Mouse (Mus musculus): ENCODE data around the gene 1700122O11Rik. TPM values are rescaled to one million over a fixed set of nuclear protein-coding genes. Genes with fewer than 3 reads are reported as not detected.

Gene 1700122O11Rik
- not detected in 2 replicates for polyA plus RNA-seq (2015; fragmentation: Nextera tagmentation; extraction: Ambion mirVana)

DNA sequence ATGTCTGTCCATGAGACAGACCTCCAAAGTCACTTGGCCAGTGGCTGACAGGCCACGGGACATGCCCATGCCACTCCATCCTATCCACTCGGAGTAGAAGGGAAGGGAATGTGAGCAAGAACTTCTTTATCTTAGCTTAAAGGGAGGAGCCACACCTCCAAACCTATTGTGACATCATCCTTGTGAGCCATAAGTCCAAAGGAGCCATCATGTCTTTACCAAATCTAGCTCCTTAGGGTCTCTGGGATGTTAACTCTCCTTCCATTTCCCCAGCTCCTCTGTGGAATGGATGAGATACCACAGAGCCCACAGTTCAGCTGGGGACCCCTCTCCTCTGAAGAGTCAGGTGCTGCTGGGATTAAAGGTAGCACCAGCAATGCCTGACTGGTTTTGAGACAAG lies at the start of gene 1700122O11Rik:
Gene 1700122O11Rik, minus strand, starts transcription at position 101 of the 400 bp plus-strand sequence.
- Histone ChIP-seq H3K27me3 (peaks cover 58% of the 10 kb centered on the region), H3K36me3 (no peaks in the 10 kb centered on the region), H3K4me1 (replicated peaks) (peaks cover 26% of the 10 kb centered on the region), H3K4me3 (no peak within 1 kb of the TSS), H3K9ac (no peak within 1 kb of the TSS), H3K4me2 (no peak within 1 kb of the TSS), H3K9me3 (no peaks in the 10 kb centered on the region), H3K27ac (replicated peaks) (no peak within 1 kb of the TSS)
- whole genome bisulfite sequencing: 93% methylated on average over 2 of the region's 2 CpGs
- no peak for ATAC-seq (ENCODE audit: low read depth)

DNA sequence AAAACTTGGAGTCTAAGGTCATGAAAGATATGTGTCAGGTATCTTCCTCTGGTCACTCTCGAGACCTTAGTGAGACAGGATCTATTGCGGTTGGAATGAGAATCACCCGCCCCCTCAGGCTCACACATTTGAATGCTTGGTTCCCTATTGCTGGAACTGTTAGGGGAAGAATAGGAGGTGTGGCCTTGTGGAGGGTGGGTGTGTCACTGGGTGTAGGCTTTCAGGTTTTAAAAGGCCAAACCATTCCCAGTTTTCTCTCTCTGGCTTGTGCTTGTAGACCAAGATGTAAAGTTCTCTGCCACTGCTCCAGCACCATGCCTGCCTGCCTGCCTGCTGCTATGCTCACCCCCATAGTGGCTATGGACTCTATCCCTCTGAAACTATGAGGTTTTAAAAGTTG lies 42.5 kb upstream of the 1700122O11Rik start:
- Histone ChIP-seq H3K9ac (no peak overlapping the region), H3K4me3 (no peak overlapping the region), H3K36me3 (no peaks in the 10 kb centered on the region), H3K27ac (replicated peaks) (no peak overlapping the region), H3K4me1 (replicated peaks) (no peaks in the 10 kb centered on the region), H3K9me3 (no peaks in the 10 kb centered on the region), H3K4me2 (no peak overlapping the region), H3K27me3 (0 out of 2 replicates have a peak, but pooled peaks cover 2% of the 10 kb centered on the region)
- 44% methylated on average over 3 of the region's 3 CpGs for WGBS
- ATAC-seq (ENCODE audit: low read depth): no peak

DNA sequence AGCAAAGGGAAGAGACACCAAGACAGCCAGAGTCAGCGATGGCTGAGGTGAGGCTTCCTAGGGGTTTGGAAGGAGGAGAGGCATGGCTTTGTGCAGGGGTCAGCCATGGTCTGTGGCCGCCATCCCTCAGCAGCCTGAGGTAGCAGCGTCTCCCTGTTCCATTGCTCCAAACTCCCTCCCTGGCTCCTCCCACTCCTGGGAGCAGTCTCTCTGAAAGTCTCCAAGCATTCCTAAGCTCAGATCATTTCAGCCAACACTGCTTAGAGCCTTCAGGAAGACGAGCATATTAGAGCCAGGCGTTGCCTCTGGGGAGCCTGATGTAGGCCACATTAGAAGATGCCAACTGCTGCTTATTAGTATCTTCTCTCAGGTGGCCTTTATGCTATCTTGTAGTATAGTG lies 29.6 kb upstream of the 1700122O11Rik start:
- Histone ChIP-seq H3K4me2 (no peak overlapping the region), H3K9me3 (no peaks in the 10 kb centered on the region), H3K4me1 (replicated peaks) (peaks cover 12% of the 10 kb centered on the region), H3K36me3 (no peaks in the 10 kb centered on the region), H3K27ac (replicated peaks) (0 out of 2 replicates have a peak overlapping the region, but pooled peaks have one; percentile 23), H3K27me3 (no peaks in the 10 kb centered on the region), H3K9ac (no peak overlapping the region), H3K4me3 (no peak overlapping the region)
- ATAC-seq (ENCODE audit: low read depth): no peak
- 33% methylated on average over 5 of the region's 5 CpGs for WGBS

DNA sequence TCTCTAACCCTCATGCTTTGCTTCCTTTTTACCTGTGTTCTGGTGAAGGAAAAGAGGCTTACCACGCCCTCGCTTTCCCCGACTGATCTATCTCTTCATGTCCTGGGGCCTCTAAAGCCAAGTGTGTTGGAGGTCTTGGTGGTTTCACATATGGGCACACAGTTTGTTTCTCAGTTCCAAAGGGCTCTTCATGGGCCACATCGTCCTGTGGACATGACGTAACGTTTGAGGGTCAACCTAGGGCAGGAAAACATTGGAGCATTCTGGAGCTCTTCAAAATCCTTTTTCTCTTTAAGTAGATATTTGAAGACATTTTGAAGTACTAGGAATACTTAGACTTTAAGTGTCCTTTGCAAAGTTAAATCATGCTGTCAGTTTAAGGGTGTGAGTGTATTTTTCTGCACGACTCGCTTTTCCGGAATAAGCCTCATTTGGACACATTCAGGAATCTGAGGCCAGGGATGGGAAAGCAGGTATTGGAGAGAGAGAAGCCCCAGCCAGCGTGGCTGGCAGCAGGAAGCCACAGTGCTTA lies 29.1 kb upstream of the 1700122O11Rik start:
- H3K9ac ChIP-seq: no peak overlapping the region
- no peaks in the 10 kb centered on the region for H3K9me3 ChIP-seq
- H3K36me3 ChIP-seq: no peaks in the 10 kb centered on the region
- no peak overlapping the region for H3K4me3 ChIP-seq
- WGBS: 74% methylated on average over 10 of the region's 10 CpGs
- no peaks in the 10 kb centered on the region for H3K27me3 ChIP-seq
- H3K4me2 ChIP-seq: no peak overlapping the region
- no peak for ATAC-seq (ENCODE audit: low read depth)
- peaks cover 12% of the 10 kb centered on the region for H3K4me1 ChIP-seq (replicated peaks)
- 0 out of 2 replicates have a peak overlapping the region, but pooled peaks have one; percentile 23 for H3K27ac ChIP-seq (replicated peaks)

DNA sequence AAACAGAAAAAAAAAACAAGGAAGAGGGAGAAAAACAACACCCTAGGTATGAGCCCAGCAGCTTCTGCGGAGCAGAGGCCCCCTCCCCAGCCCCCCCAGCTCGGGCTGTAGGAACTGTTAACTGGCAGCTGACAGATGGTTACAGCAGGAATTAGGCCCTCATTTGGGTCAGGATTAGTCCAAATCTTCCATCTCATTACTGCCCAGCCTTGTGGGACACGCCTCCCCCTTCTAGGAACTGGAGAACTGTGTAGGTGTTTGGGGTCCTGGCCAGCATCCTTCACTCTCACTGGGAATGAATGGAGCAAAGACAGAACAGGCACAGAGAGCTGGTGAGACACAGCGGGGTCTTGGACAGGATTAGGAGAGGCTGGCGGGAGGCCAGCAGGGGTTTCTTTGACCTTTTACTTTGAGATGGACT lies 27.0 kb upstream of the 1700122O11Rik start:
- Histone ChIP-seq H3K27me3 (no peaks in the 10 kb centered on the region), H3K9me3 (no peaks in the 10 kb centered on the region), H3K9ac (no peak overlapping the region), H3K36me3 (no peaks in the 10 kb centered on the region), H3K27ac (replicated peaks) (no peak overlapping the region), H3K4me1 (replicated peaks) (peaks cover 12% of the 10 kb centered on the region), H3K4me3 (no peak overlapping the region), H3K4me2 (no peak overlapping the region)
- ATAC-seq (ENCODE audit: low read depth): no peak
- 37% methylated on average over 5 of the region's 5 CpGs for WGBS

DNA sequence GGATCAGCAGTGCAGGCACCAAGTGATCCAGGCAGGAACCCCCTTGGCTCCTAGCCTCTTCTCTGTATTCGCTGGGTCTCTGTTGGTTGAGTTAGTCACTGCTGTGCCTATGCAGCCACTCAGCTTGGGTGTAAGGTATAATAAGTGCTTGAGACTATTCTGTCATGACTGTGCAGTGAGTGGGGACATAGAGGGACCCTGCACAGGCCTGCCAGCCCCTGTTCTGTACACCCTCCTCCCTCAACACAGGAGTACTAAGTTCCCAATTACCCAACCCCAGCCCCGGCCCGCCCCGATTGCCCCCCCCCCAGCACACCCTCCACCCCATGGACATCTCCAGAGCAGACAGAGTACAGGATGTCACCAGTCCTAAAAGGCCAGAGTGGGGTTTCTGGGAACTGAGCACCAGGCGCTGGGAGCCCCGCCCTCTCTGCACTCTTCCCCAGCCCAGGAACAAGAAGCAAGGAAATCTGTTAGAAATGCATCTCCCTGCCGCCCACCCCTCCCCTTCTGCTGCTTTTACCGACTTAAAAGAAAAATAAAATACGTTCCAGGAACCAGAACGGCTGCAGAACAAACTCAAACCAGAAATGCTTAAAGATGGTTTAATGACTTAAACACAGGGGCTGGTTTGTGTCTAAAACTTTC lies 26.2 kb upstream of the 1700122O11Rik start:
- Histone ChIP-seq H3K9me3 (no peaks in the 10 kb centered on the region), H3K27me3 (0 out of 2 replicates have a peak, but pooled peaks cover 2% of the 10 kb centered on the region), H3K4me3 (no peak overlapping the region), H3K4me2 (no peak overlapping the region), H3K4me1 (replicated peaks) (peaks cover 12% of the 10 kb centered on the region), H3K27ac (replicated peaks) (no peak overlapping the region), H3K9ac (no peak overlapping the region), H3K36me3 (no peaks in the 10 kb centered on the region)
- WGBS: 47% methylated on average over 10 of the region's 10 CpGs
- peak; percentile 32; the same call in 1 of the 2 replicates for ATAC-seq (ENCODE audit: low read depth)

DNA sequence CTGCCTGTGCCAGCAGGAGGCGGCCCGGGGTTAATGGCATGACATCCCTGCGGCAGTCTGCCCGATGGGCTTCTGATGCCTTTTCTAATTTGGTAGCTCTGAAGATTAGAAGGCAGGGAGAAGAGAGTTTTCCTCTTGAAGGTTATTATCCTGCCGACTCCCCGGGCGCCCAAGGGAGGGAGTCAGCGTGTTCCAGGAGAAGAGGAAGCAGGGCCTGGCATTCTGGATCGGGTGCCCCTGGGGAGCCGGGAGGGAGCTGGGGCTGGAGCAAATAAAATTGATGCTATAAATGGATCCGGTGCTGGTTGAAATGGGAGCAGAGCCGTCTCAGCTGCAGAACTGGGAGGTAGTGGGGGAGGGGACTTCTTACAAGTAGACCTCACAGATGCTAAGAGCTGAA lies 19.3 kb upstream of the 1700122O11Rik start:
- WGBS: under 1% methylated on average over 12 of the region's 12 CpGs
- H3K36me3 ChIP-seq: no peaks in the 10 kb centered on the region
- peaks cover 23% of the 10 kb centered on the region for H3K4me1 ChIP-seq (replicated peaks)
- ATAC-seq (ENCODE audit: low read depth): no peak
- H3K9me3 ChIP-seq: no peaks in the 10 kb centered on the region
- H3K27ac ChIP-seq (replicated peaks): 0 out of 2 replicates have a peak overlapping the region, but pooled peaks have one; percentile 38
- H3K27me3 ChIP-seq: peaks cover 42% of the 10 kb centered on the region
- peak overlapping the region; percentile 35 for H3K4me2 ChIP-seq
- H3K9ac ChIP-seq: peak overlapping the region; percentile 22; the same call in 1 of the 2 replicates
- H3K4me3 ChIP-seq: no peak overlapping the region

DNA sequence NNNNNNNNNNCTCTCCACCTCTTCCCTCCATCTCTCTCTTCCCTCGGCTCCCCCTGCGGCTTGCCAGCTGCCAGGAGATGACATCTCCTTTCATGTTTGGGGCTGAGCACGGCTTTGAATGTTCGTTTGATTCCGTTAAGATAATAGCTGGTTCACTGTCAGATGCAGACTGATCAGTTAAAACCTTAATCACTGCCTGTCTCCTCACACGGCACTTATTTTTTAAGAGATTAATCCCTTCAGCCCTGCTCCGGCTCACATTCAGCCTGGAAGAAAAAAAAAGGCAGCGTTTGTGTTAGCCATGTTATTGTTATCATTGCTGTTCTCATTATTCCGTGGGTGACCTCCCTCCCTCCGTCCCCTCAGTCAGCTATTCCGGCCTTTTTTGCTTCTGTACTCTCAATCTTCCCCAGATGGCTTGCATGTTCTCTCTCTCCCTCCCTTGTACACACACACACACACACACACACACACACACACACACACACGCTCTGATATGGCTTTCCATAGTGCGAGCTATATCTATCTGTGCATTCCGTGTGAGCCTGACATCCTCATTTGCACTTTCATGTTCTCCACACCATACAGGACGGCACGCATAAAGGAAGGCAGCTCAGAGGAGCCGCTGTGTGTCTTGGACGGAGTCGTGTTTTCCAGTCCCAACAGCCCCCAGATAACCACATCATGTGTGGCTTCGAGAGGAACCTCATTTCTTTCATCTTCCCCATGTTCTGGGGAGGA lies 17.2 kb upstream of the 1700122O11Rik start:
- WGBS: 44% methylated on average over 20 of the region's 20 CpGs
- H3K4me1 ChIP-seq (replicated peaks): peaks cover 23% of the 10 kb centered on the region
- peak overlapping the region; percentile 54 for H3K9ac ChIP-seq
- peaks cover 47% of the 10 kb centered on the region for H3K27me3 ChIP-seq
- no peak overlapping the region for H3K4me3 ChIP-seq
- 0 out of 2 replicates have a peak overlapping the region, but pooled peaks have one; percentile 42 for H3K27ac ChIP-seq (replicated peaks)
- 0 out of 2 replicates have a peak, but pooled peaks have one; percentile 30 for ATAC-seq (ENCODE audit: low read depth)
- H3K9me3 ChIP-seq: no peaks in the 10 kb centered on the region
- H3K36me3 ChIP-seq: no peaks in the 10 kb centered on the region
- peak overlapping the region; percentile 25; the same call in 1 of the 2 replicates for H3K4me2 ChIP-seq

DNA sequence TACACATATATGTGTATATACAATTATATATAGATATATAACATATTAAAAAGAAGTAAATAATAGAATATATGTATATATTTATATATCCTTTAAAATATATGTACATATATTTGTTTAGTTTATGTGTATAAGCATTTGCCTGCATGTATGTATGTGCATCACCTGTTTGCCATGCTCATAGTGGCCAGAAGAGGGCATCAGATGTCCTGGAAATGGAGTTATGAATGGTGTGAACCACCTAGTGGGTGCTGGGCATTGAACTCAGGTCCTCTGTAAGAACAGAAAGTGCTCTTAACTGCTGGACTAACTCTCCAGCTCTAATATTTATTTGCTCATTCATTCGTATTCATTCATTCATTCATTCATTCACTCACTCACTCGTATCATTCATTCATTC lies 15.6 kb upstream of the 1700122O11Rik start:
- no peaks in the 10 kb centered on the region for H3K36me3 ChIP-seq
- H3K9me3 ChIP-seq: no peaks in the 10 kb centered on the region
- H3K4me2 ChIP-seq: no peak overlapping the region
- H3K9ac ChIP-seq: no peak overlapping the region
- H3K4me3 ChIP-seq: no peak overlapping the region
- no peak for ATAC-seq (ENCODE audit: low read depth)
- WGBS: 71% methylated on average over 2 of the region's 2 CpGs
- peaks cover 23% of the 10 kb centered on the region for H3K4me1 ChIP-seq (replicated peaks)
- no peak overlapping the region for H3K27ac ChIP-seq (replicated peaks)
- H3K27me3 ChIP-seq: peaks cover 42% of the 10 kb centered on the region

DNA sequence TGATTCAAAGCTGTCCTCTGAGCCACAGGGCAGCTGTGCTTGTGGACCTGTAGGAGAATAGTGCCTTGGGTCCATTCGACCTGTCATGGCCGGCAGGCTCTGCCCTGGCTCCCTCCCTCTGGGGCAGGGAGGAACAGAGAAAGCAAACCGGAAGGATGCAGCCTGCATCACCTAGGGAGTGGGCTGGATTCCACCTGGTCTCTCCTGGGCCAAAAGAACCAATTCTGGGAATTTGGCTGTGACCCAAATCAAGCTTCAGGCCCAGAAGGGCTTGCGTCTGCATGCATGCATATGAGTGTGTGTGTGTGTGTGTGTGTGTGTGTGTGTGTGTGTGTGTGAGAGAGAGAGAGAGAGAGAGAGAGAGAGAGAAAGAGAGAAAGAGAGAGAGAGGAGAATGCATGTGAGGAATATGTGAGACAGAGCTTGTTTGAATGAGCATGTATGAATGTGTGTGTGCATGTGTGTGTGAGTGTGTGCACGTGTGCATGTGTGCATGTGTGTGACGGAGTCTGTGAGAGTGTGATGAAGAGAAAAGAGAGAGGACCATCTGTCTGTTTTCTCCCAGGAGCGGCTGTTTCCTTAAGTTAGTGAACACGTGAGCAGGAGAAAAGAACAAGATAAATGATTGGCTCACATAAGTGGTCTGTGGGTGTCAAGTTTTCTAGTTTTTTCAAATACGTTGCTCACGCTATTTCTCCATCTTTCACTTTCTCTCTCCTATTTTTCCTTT lies 14.4 kb upstream of the 1700122O11Rik start:
- H3K27me3 ChIP-seq: peaks cover 35% of the 10 kb centered on the region
- H3K4me2 ChIP-seq: no peak overlapping the region
- peaks cover 20% of the 10 kb centered on the region for H3K4me1 ChIP-seq (replicated peaks)
- H3K27ac ChIP-seq (replicated peaks): no peak overlapping the region
- 75% methylated on average over 10 of the region's 10 CpGs for WGBS
- no peak for ATAC-seq (ENCODE audit: low read depth)
- no peaks in the 10 kb centered on the region for H3K9me3 ChIP-seq
- no peaks in the 10 kb centered on the region for H3K36me3 ChIP-seq
- no peak overlapping the region for H3K9ac ChIP-seq
- H3K4me3 ChIP-seq: no peak overlapping the region

DNA sequence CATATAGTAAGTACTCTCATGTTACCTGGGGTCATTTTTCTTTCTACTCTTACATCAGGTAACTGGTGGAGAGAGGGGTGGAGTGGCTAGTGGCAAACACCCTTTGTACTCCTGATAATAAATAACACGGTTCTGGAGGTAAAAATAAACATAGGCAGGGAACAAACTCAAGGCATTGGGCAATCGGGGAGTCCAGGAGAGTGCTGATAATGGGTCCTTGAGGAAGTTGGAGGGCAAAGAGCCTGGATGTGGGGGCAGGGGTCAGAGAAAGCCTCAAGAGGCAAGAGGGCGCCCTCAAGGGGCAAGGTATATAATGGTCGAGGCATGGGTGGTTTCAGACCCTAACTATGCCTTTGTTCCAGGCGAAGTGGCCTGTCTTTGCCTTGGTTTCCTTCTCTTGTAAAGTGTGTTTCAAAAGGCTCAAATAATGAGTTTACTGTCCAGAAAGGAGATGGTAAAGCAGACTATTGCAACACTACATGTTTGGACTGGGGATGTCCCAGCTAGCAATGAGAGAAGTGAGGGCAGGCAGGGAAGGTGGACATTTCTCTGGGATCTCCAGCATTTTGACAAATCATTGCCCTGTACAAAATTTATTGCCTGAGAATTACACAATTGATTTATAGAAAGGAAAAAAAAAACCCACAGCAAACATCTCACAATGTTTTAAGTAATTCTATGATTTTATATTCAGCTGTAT lies 13.7 kb upstream of the 1700122O11Rik start:
- H3K4me2 ChIP-seq: no peak overlapping the region
- H3K9me3 ChIP-seq: no peaks in the 10 kb centered on the region
- H3K27ac ChIP-seq (replicated peaks): no peak overlapping the region
- H3K4me3 ChIP-seq: no peak overlapping the region
- no peak overlapping the region for H3K9ac ChIP-seq
- H3K36me3 ChIP-seq: no peaks in the 10 kb centered on the region
- ATAC-seq (ENCODE audit: low read depth): no peak
- WGBS: 74% methylated on average over 5 of the region's 5 CpGs
- H3K27me3 ChIP-seq: peaks cover 29% of the 10 kb centered on the region
- peaks cover 14% of the 10 kb centered on the region for H3K4me1 ChIP-seq (replicated peaks)

Data from neural tube, embryonic 13.5 days (tissue).